Mouse (Mus musculus): ENCODE measurements around the gene Ap1s1. TPM values are rescaled to one million over a fixed set of nuclear protein-coding genes. Genes with fewer than 3 reads are reported as not detected.

The Ap1s1 gene
- polyA plus RNA-seq, 1 experiment from 2014 or later: 195 TPM

DNA sequence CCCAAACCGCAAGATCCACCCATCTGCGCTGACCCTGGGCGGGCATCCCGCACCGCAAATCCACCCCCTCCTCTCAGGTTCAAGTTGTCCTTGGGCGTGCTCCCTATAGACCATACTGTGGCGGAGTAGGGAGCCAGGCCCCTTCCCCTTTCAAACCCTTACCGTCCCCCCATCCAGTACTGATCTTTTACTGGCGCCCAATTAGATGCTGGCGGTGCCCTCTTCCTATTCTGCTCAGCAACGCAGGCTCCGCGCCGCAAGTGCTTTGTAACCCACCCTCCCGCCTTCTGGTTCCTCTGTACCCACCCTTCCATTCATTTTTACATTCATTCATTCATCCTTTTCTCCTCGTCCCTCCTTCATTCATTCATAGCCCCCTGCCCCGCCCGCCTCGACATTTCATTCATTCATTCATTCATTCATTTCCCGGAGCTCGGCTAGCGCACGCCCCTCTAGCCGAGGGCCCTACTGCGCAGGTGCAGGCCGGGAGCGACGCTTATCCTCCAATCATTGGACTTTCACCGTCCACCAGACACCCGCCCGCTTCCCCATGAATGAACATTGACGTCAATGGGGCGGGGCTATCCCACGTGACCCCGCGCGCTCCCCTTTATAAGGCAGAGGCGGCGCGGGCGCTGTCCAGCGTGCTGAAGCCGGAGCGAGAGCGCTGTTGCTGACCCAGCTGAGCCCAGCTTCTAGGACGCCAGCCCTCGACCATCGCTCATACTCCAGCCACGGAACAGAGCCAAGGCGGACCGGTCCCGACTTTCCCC, 16.1 kb downstream of the Ap1s1 start:
- Histone ChIP-seq H3K9me3 (no peaks in the 10 kb centered on the region), H3K27ac (no peak overlapping the region), H3K4me1 (peaks cover 59% of the 10 kb centered on the region), H3K36me3 (replicated peaks) (0 out of 2 replicates have a peak, but pooled peaks cover under 1% of the 10 kb centered on the region), H3K4me3 (peak overlapping the region; percentile 61), H3K27me3 (ENCODE audit: poor library complexity, severe bottlenecking) (peaks cover 94% of the 10 kb centered on the region)
- DNase-seq (ENCODE audit: extremely low spot score, low spot score): peak; percentile 97
- under 1% methylated on average over 52 of the region's 52 CpGs for WGBS

- no peaks in the 10 kb centered on the region for H3K36me3 ChIP-seq (replicated peaks)
- H3K27ac ChIP-seq: no peak overlapping the region
- H3K4me1 ChIP-seq: peaks cover 62% of the 10 kb centered on the region
- peaks cover 96% of the 10 kb centered on the region for H3K27me3 ChIP-seq (ENCODE audit: poor library complexity, severe bottlenecking)
- no peak for DNase-seq (ENCODE audit: extremely low spot score, low spot score)
- WGBS: 4% methylated on average over 8 of the region's 8 CpGs
- no peaks in the 10 kb centered on the region for H3K9me3 ChIP-seq
- peak overlapping the region; percentile 61 for H3K4me3 ChIP-seq
Measured at GRCm38 (mm10) chr5:137029273-137029585, 16.7 kb downstream of the Ap1s1 start.

- H3K4me1 ChIP-seq: peaks cover 62% of the 10 kb centered on the region
- no peak overlapping the region for H3K27ac ChIP-seq
- DNase-seq (ENCODE audit: extremely low spot score, low spot score): no peak
- WGBS: 1% methylated on average over 29 of the region's 29 CpGs
- no peaks in the 10 kb centered on the region for H3K36me3 ChIP-seq (replicated peaks)
- no peaks in the 10 kb centered on the region for H3K9me3 ChIP-seq
- H3K4me3 ChIP-seq: peak overlapping the region; percentile 61
- peaks cover 96% of the 10 kb centered on the region for H3K27me3 ChIP-seq (ENCODE audit: poor library complexity, severe bottlenecking)
Measured at GRCm38 (mm10) chr5:137028561-137029272, 17.2 kb downstream of the Ap1s1 start.

- Histone ChIP-seq H3K4me1 (peaks cover 39% of the 10 kb centered on the region), H3K4me3 (peak within 1 kb of the TSS; percentile 14), H3K27me3 (ENCODE audit: poor library complexity, severe bottlenecking) (peaks cover 74% of the 10 kb centered on the region), H3K27ac (no peak within 1 kb of the TSS), H3K9me3 (no peaks in the 10 kb centered on the region), H3K36me3 (replicated peaks) (no peaks in the 10 kb centered on the region)
- 45% methylated on average over 4 of the region's 4 CpGs for WGBS
- DNase-seq (ENCODE audit: extremely low spot score, low spot score): no peak
Measured at GRCm38 (mm10) chr5:137026092-137026491, 19.8 kb downstream of the Ap1s1 start, which contains the start of gene Vgf. Vgf (plus strand) TSS chr5:137026392.

- peak; percentile 75 for DNase-seq (ENCODE audit: extremely low spot score, low spot score)
- H3K27ac ChIP-seq: no peak overlapping the region
- WGBS: under 1% methylated on average over 23 of the region's 23 CpGs
- peaks cover 30% of the 10 kb centered on the region for H3K4me1 ChIP-seq
- peaks cover 64% of the 10 kb centered on the region for H3K27me3 ChIP-seq (ENCODE audit: poor library complexity, severe bottlenecking)
- no peaks in the 10 kb centered on the region for H3K36me3 ChIP-seq (replicated peaks)
- H3K9me3 ChIP-seq: no peaks in the 10 kb centered on the region
- H3K4me3 ChIP-seq: peak overlapping the region; percentile 14
Measured at GRCm38 (mm10) chr5:137025132-137025531, 20.8 kb downstream of the Ap1s1 start.

- no peak overlapping the region for H3K4me3 ChIP-seq
- no peaks in the 10 kb centered on the region for H3K9me3 ChIP-seq
- no peak for DNase-seq (ENCODE audit: extremely low spot score, low spot score)
- no peak overlapping the region for H3K27ac ChIP-seq
- H3K4me1 ChIP-seq: peaks cover 23% of the 10 kb centered on the region
- WGBS: 54% methylated on average over 3 of the region's 3 CpGs
- peaks cover 56% of the 10 kb centered on the region for H3K27me3 ChIP-seq (ENCODE audit: poor library complexity, severe bottlenecking)
- no peaks in the 10 kb centered on the region for H3K36me3 ChIP-seq (replicated peaks)
Measured at GRCm38 (mm10) chr5:137024318-137024717, 21.6 kb downstream of the Ap1s1 start.

- Histone ChIP-seq H3K27me3 (ENCODE audit: poor library complexity, severe bottlenecking) (no peaks in the 10 kb centered on the region), H3K9me3 (peaks cover 8% of the 10 kb centered on the region), H3K36me3 (replicated peaks) (no peaks in the 10 kb centered on the region), H3K4me3 (no peak overlapping the region), H3K4me1 (no peaks in the 10 kb centered on the region), H3K27ac (no peak overlapping the region)
- DNase-seq (ENCODE audit: extremely low spot score, low spot score): no peak
- WGBS: 90% methylated on average over 3 of the region's 3 CpGs
Measured at GRCm38 (mm10) chr5:137015913-137016312, 30.0 kb downstream of the Ap1s1 start.

DNA sequence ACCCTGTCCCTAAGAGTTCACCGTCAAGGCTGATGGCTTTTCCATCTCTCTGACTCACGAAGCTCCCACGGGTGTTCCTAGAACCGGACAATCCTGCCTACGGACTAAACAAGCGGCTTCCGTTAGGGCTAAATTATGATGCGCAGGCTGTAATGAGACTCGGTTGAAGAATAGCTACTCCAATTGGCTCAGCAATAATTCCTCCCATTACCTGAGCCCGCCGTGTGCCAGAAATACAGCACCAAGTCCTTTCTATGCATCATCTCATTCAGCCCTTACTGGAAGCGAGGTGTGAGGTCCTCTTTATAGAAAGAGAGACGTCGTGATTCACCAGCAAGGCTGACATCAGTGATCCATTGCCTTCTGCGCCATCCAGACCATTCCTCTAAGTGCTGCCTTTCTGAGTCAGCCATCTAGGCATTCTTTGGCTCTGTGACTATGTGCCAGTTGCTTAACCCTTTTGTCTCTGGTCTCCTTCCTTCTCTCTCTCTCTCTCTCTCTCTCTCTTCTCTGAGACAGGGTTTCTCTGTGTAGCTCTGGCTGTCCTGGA, 33.5 kb downstream of the Ap1s1 start:
- Histone ChIP-seq H3K27ac (no peak overlapping the region), H3K4me3 (no peak overlapping the region), H3K4me1 (no peaks in the 10 kb centered on the region), H3K36me3 (replicated peaks) (no peaks in the 10 kb centered on the region), H3K9me3 (peaks cover 8% of the 10 kb centered on the region), H3K27me3 (ENCODE audit: poor library complexity, severe bottlenecking) (no peaks in the 10 kb centered on the region)
- DNase-seq (ENCODE audit: extremely low spot score, low spot score): no peak
- 87% methylated on average over 15 of the region's 15 CpGs for WGBS

- H3K4me3 ChIP-seq: no peak overlapping the region
- H3K27me3 ChIP-seq (ENCODE audit: poor library complexity, severe bottlenecking): no peaks in the 10 kb centered on the region
- WGBS: 32% methylated on average over 3 of the region's 3 CpGs
- DNase-seq (ENCODE audit: extremely low spot score, low spot score): peak; percentile 51
- H3K27ac ChIP-seq: no peak overlapping the region
- peaks cover 3% of the 10 kb centered on the region for H3K9me3 ChIP-seq
- no peaks in the 10 kb centered on the region for H3K36me3 ChIP-seq (replicated peaks)
- H3K4me1 ChIP-seq: no peaks in the 10 kb centered on the region
Measured at GRCm38 (mm10) chr5:137009988-137010387, 35.9 kb downstream of the Ap1s1 start.

DNA sequence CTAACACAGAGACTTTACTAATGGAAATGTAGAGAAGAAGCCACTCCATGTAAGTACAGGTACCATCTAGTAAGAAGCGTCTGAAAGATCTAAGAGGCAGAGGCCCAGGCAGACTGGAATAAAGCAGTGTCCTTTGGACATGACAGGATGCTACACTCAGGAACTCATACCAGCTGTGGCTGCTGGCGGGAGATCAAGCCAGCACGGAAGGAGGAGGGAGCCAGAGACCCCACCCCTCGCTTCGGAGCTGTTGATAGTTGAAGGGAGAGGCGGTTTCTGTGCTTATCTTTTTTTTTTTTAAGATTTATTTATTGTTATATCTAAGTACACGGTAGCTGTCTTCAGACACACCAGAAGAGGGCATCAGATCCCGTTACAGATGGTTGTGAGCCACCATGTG, 38.7 kb downstream of the Ap1s1 start:
- Histone ChIP-seq H3K27ac (no peak overlapping the region), H3K4me1 (no peaks in the 10 kb centered on the region), H3K4me3 (no peak overlapping the region), H3K27me3 (ENCODE audit: poor library complexity, severe bottlenecking) (no peaks in the 10 kb centered on the region), H3K36me3 (replicated peaks) (no peaks in the 10 kb centered on the region), H3K9me3 (no peaks in the 10 kb centered on the region)
- DNase-seq (ENCODE audit: extremely low spot score, low spot score): no peak
- WGBS: 62% methylated on average over 8 of the region's 8 CpGs

DNA sequence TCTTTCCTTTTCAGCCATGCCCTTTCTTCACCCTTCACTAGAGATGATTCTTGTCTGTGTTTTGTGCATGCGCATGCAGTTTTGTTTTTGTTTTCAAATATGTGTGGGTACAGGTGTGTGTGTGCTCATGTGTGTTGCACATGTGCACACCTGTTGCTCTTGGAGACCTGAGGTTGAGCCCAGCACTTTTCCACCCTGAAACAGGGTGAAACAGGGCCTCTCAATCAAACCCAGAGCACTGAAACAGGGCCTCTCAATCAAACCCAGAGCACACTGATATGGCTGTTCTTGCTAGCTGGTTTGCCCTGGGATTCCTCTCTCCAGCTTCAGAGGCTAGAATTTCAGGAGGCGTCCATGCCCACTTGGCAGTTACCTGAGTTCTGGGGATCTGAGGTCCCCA, 45.3 kb downstream of the Ap1s1 start:
- Histone ChIP-seq H3K27me3 (ENCODE audit: poor library complexity, severe bottlenecking) (no peaks in the 10 kb centered on the region), H3K4me1 (peaks cover 19% of the 10 kb centered on the region), H3K27ac (no peak overlapping the region), H3K4me3 (no peak overlapping the region), H3K9me3 (no peaks in the 10 kb centered on the region), H3K36me3 (replicated peaks) (peaks cover 10% of the 10 kb centered on the region)
- peak; percentile 24 for DNase-seq (ENCODE audit: extremely low spot score, low spot score)
- WGBS: 83% methylated on average over 2 of the region's 2 CpGs

DNA sequence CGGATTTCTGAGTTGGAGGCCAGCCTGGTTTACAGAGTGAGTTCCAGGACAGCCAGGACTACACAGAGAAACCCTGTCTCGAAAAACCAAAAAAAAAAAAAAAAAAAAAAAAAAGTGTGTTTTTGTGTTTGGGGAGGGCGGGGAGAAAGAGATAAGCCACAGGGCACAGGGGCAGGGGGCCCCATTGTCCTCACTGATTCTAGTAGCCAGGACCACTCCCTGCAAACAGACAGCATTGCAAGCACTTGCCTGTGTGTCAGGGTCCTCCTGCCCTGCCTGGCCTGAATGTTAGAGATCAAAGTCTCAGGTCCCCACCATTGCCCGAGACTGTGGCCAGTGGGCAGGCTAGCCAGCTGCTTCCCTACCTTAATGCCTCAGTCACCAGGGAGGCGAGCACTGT, 46.5 kb downstream of the Ap1s1 start:
- Histone ChIP-seq H3K4me3 (no peak overlapping the region), H3K36me3 (replicated peaks) (peaks cover 22% of the 10 kb centered on the region), H3K4me1 (peaks cover 19% of the 10 kb centered on the region), H3K27ac (no peak overlapping the region), H3K27me3 (ENCODE audit: poor library complexity, severe bottlenecking) (no peaks in the 10 kb centered on the region), H3K9me3 (no peaks in the 10 kb centered on the region)
- DNase-seq (ENCODE audit: extremely low spot score, low spot score): no peak
- WGBS: 80% methylated on average over 5 of the region's 5 CpGs

DNA sequence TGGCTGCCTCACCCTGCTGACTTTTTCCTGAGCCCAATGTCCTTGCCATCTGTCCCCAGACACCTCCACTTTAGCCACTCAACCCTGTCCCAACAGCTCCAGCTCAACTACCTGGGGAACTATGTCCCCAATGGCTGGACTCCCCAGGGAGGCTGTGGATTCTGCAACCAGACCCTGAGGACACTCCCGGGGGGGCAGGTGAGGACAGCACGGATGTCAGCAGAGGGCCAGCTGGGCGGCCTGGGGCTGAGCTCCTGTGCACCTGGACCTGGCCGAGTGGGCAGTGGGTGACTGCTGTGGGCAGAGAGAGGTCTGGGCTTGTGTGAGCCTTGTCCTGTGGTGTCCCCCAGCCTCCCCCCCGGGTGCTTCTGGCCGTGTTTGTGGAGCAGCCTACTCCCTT, 56.1 kb downstream of the Ap1s1 start:
- H3K4me1 ChIP-seq: peaks cover 26% of the 10 kb centered on the region
- peaks cover 65% of the 10 kb centered on the region for H3K36me3 ChIP-seq (replicated peaks)
- no peak overlapping the region for H3K4me3 ChIP-seq
- H3K27ac ChIP-seq: no peak overlapping the region
- H3K9me3 ChIP-seq: no peaks in the 10 kb centered on the region
- no peaks in the 10 kb centered on the region for H3K27me3 ChIP-seq (ENCODE audit: poor library complexity, severe bottlenecking)
- DNase-seq (ENCODE audit: extremely low spot score, low spot score): no peak
- WGBS: 93% methylated on average over 6 of the region's 6 CpGs
